In genomic region chr11:44330438-44330837, GRCm38 (mm10) we compare ENCODE assay signal across 24 mouse cellular contexts.
DNase-seq lines count a peak whose midpoint lies in the region; ATAC-seq and TF ChIP-seq lines count a peak whose summit lies in the region.
"Had no signal": no experiment of that assay in that cellular context is flagged by ENCODE, and none has a peak within 500 bp of the region (broad histone marks: within the 10 kb centered on the region; RNA-seq: fewer than 3 reads in every experiment).

No protein-coding gene starts in this region.

- H3K36me3 ChIP-seq in midbrain, embryonic 13.5 days: no peaks in the 10 kb centered on the region
- H3K36me3 ChIP-seq in midbrain, embryonic 11.5 days (ENCODE audit: control insufficient read depth, insufficient read depth, low read length): no peaks in the 10 kb centered on the region
- H3K36me3 ChIP-seq in hindbrain, embryonic 16.5 days (ENCODE audit: control insufficient read depth, insufficient read depth, low read length): no peaks in the 10 kb centered on the region
- no peaks in the 10 kb centered on the region for H3K36me3 ChIP-seq in neural tube, embryonic 13.5 days
- H3K36me3 ChIP-seq in forebrain, embryonic 16.5 days (ENCODE audit: control insufficient read depth, insufficient read depth): no peaks in the 10 kb centered on the region
- H3K36me3 ChIP-seq: embryonic facial prominence, embryonic 13.5 days; forebrain, embryonic 10.5 days; forebrain, embryonic 15.5 days; heart, embryonic 10.5 days; heart, embryonic 15.5 days had no signal

- H3K9ac ChIP-seq in midbrain, embryonic 13.5 days (replicated peaks): no peak overlapping the region
- H3K9ac ChIP-seq in midbrain, embryonic 11.5 days (ENCODE audit: low read length): no peak overlapping the region
- H3K9ac ChIP-seq in hindbrain, embryonic 16.5 days (ENCODE audit: low read depth, low read length): no peak overlapping the region
- no peak overlapping the region for H3K9ac ChIP-seq in neural tube, embryonic 13.5 days
- no peak overlapping the region for H3K9ac ChIP-seq in forebrain, embryonic 16.5 days (replicated peaks; ENCODE audit: low read depth, low read length)
- H3K9ac ChIP-seq: embryonic facial prominence, embryonic 13.5 days; forebrain, embryonic 15.5 days; heart, embryonic 15.5 days; liver, embryonic 14.5 days; lung, embryonic 14.5 days had no signal

- no peak for TF ChIP-seq POLR2A in brain, embryonic 14.5 days (IDR thresholded peaks at IDR 0.05; ENCODE audit: borderline replicate concordance, extremely low read depth, insufficient read depth, insufficient read length, poor library complexity, severe bottlenecking)

- no peaks in the 10 kb centered on the region for H3K9me3 ChIP-seq in midbrain, embryonic 13.5 days
- H3K9me3 ChIP-seq in midbrain, embryonic 11.5 days (ENCODE audit: control insufficient read depth, low read length): no peaks in the 10 kb centered on the region
- no peaks in the 10 kb centered on the region for H3K9me3 ChIP-seq in hindbrain, embryonic 16.5 days (ENCODE audit: control insufficient read depth, low read length)
- no peaks in the 10 kb centered on the region for H3K9me3 ChIP-seq in neural tube, embryonic 13.5 days
- no peaks in the 10 kb centered on the region for H3K9me3 ChIP-seq in forebrain, embryonic 16.5 days (ENCODE audit: control insufficient read depth, low read length)
- H3K9me3 ChIP-seq: embryonic facial prominence, embryonic 13.5 days; forebrain, embryonic 10.5 days; forebrain, embryonic 15.5 days; heart, embryonic 10.5 days; heart, embryonic 15.5 days had no signal

- no peak overlapping the region for H3K4me2 ChIP-seq in midbrain, embryonic 13.5 days (replicated peaks)
- H3K4me2 ChIP-seq in midbrain, embryonic 11.5 days: no peak overlapping the region
- H3K4me2 ChIP-seq in hindbrain, embryonic 16.5 days (ENCODE audit: low read length): no peak overlapping the region
- H3K4me2 ChIP-seq in neural tube, embryonic 13.5 days: no peak overlapping the region; the same call in 1 of the 2 replicates
- no peak overlapping the region for H3K4me2 ChIP-seq in forebrain, embryonic 16.5 days (ENCODE audit: low read length)
- H3K4me2 ChIP-seq: embryonic facial prominence, embryonic 13.5 days; heart, embryonic 15.5 days; lung, embryonic 14.5 days had no signal

- no peak for DNase-seq in midbrain, embryonic 11.5 days (ENCODE audit: low spot score, missing footprints)
- DNase-seq in brain, embryonic 14.5 days (ENCODE audit: low read depth): peak; percentile 13
- DNase-seq in right cerebral cortex, adult 18-20 months: no peak
- DNase-seq: adrenal gland, postnatal 14 days; cerebellum, adult 18-20 months; cerebellum, postnatal 10 days; kidney, adult 8-10 months; layer of hippocampus, adult 9-11 months; liver; lung, embryonic 14.5 days; lung, postnatal 14 days had no signal

- 70% methylated on average over 6 of the region's 6 CpGs for WGBS in midbrain, embryonic 13.5 days
- WGBS in midbrain, embryonic 11.5 days: 81% methylated on average over 6 of the region's 6 CpGs
- 55% methylated on average over 6 of the region's 6 CpGs for WGBS in hindbrain, embryonic 16.5 days
- WGBS in neural tube, embryonic 13.5 days: 36% methylated on average over 6 of the region's 6 CpGs
- 54% methylated on average over 6 of the region's 6 CpGs for whole genome bisulfite sequencing in forebrain, embryonic 16.5 days

- no peaks in the 10 kb centered on the region for H3K27me3 ChIP-seq in midbrain, embryonic 13.5 days
- no peaks in the 10 kb centered on the region for H3K27me3 ChIP-seq in midbrain, embryonic 11.5 days (ENCODE audit: control insufficient read depth, insufficient read depth, low read length)
- H3K27me3 ChIP-seq in hindbrain, embryonic 16.5 days (replicated peaks; ENCODE audit: control insufficient read depth, insufficient read depth, low read length): no peaks in the 10 kb centered on the region
- H3K27me3 ChIP-seq in neural tube, embryonic 13.5 days: no peaks in the 10 kb centered on the region
- no peaks in the 10 kb centered on the region for H3K27me3 ChIP-seq in forebrain, embryonic 16.5 days (replicated peaks; ENCODE audit: control insufficient read depth, insufficient read depth, low read length)
- H3K27me3 ChIP-seq: forebrain, embryonic 15.5 days had no signal

- peaks cover 12% of the 10 kb centered on the region for H3K4me1 ChIP-seq in midbrain, embryonic 13.5 days (replicated peaks)
- H3K4me1 ChIP-seq in midbrain, embryonic 11.5 days (ENCODE audit: control insufficient read depth, insufficient read depth, low read length): peaks cover 2% of the 10 kb centered on the region; the same call in 1 of the 2 replicates
- H3K4me1 ChIP-seq in hindbrain, embryonic 16.5 days (ENCODE audit: control insufficient read depth, insufficient read depth, low read depth, low read length): no peaks in the 10 kb centered on the region
- peaks cover 20% of the 10 kb centered on the region for H3K4me1 ChIP-seq in neural tube, embryonic 13.5 days (replicated peaks)
- no peaks in the 10 kb centered on the region for H3K4me1 ChIP-seq in forebrain, embryonic 16.5 days (replicated peaks; ENCODE audit: control insufficient read depth, insufficient read depth, low read length)
- H3K4me1 ChIP-seq: forebrain, embryonic 15.5 days; heart, embryonic 10.5 days had no signal

- no peak for TF ChIP-seq CTCF in brain, embryonic 14.5 days (IDR thresholded peaks at IDR 0.05; ENCODE audit: borderline replicate concordance, extremely low read depth, insufficient read depth, insufficient read length)

- no peak overlapping the region for H3K27ac ChIP-seq in midbrain, embryonic 13.5 days
- H3K27ac ChIP-seq in midbrain, embryonic 11.5 days (ENCODE audit: low read depth, low read length): no peak overlapping the region
- no peak overlapping the region for H3K27ac ChIP-seq in hindbrain, embryonic 16.5 days (ENCODE audit: low read depth, low read length)
- H3K27ac ChIP-seq in neural tube, embryonic 13.5 days (replicated peaks): 0 out of 2 replicates have a peak overlapping the region, but pooled peaks have one; percentile 42
- no peak overlapping the region for H3K27ac ChIP-seq in forebrain, embryonic 16.5 days (ENCODE audit: low read length)
- H3K27ac ChIP-seq: embryonic facial prominence, embryonic 13.5 days; forebrain, embryonic 10.5 days; forebrain, embryonic 15.5 days; heart, embryonic 10.5 days; heart, embryonic 15.5 days; kidney, postnatal 0 days; liver, embryonic 14.5 days had no signal

- H3K4me3 ChIP-seq in midbrain, embryonic 13.5 days (replicated peaks): no peak overlapping the region
- H3K4me3 ChIP-seq in midbrain, embryonic 11.5 days (ENCODE audit: low read depth, low read length): no peak overlapping the region
- H3K4me3 ChIP-seq in hindbrain, embryonic 16.5 days (ENCODE audit: low read length): no peak overlapping the region
- H3K4me3 ChIP-seq in neural tube, embryonic 13.5 days: no peak overlapping the region
- H3K4me3 ChIP-seq in forebrain, embryonic 16.5 days (replicated peaks; ENCODE audit: low read length): no peak overlapping the region
- H3K4me3 ChIP-seq: embryonic facial prominence, embryonic 13.5 days; forebrain, embryonic 10.5 days; forebrain, embryonic 15.5 days; heart, embryonic 10.5 days; heart, embryonic 15.5 days had no signal

- ATAC-seq in midbrain, embryonic 13.5 days: 0 out of 2 replicates have a peak, but pooled peaks have one; percentile 10
- no peak for ATAC-seq in midbrain, embryonic 11.5 days (ENCODE audit: low FRiP score)
- peak; percentile 72 for ATAC-seq in hindbrain, embryonic 16.5 days
- peak; percentile 82 for ATAC-seq in neural tube, embryonic 13.5 days (ENCODE audit: low read depth)
- ATAC-seq in forebrain, embryonic 16.5 days: no peak
- ATAC-seq: CD4-positive, CD25-positive, alpha-beta regulatory T cell, adult 4 months; intestine, embryonic 16.5 days had no signal

Comparison
In these comparisons a context has a peak if more than half of its experiments do, and no peak if none do; other contexts are left out.
1. ATAC-seq: peak in midbrain, embryonic 13.5 days (single experiment), hindbrain, embryonic 16.5 days (single experiment) and neural tube, embryonic 13.5 days (single experiment); none in midbrain, embryonic 11.5 days (single experiment) and forebrain, embryonic 16.5 days (single experiment).